Mouse (Mus musculus): ENCODE results near the gene Gm21454. TPM values are rescaled to one million over a fixed set of nuclear protein-coding genes. Genes with fewer than 3 reads are reported as not detected.
"Not testable (repeated sequence)": the region's sequence is repeated elsewhere in the genome, so short reads cannot be mapped to it uniquely, and the experiment has no call there.

Gm21454 gene
- polyA plus RNA-seq (2015; fragmentation: Nextera tagmentation; extraction: Ambion mirVana) = not detected in 2 replicates

- not testable (repeated sequence) for H3K9me3 ChIP-seq (ENCODE audit: control insufficient read depth, low read length); H3K4me3 ChIP-seq (replicated peaks; ENCODE audit: low read length); H3K36me3 ChIP-seq (ENCODE audit: control insufficient read depth, insufficient read depth); H3K27me3 ChIP-seq (replicated peaks; ENCODE audit: control insufficient read depth, insufficient read depth, low read length); H3K4me1 ChIP-seq (replicated peaks; ENCODE audit: control insufficient read depth, insufficient read depth, low read length); H3K4me2 ChIP-seq (ENCODE audit: low read length); H3K27ac ChIP-seq (ENCODE audit: low read length); H3K9ac ChIP-seq (replicated peaks; ENCODE audit: low read depth, low read length); ATAC-seq
Observed at GRCm38 (mm10) chrY:13252091-13252490, at the start of gene Gm21454, which contains the start of gene Gm21440. Gene Gm21454 (plus strand): TSS chrY:13252442. Gene Gm21440 (plus strand): TSS chrY:13252391.

- WGBS = no CpG with 5 or more reads among the region's 3 CpGs
- ATAC-seq; H3K4me3 ChIP-seq (replicated peaks; ENCODE audit: low read length); H3K27me3 ChIP-seq (replicated peaks; ENCODE audit: control insufficient read depth, insufficient read depth, low read length); H3K4me1 ChIP-seq (replicated peaks; ENCODE audit: control insufficient read depth, insufficient read depth, low read length); H3K9me3 ChIP-seq (ENCODE audit: control insufficient read depth, low read length); H3K27ac ChIP-seq (ENCODE audit: low read length); H3K4me2 ChIP-seq (ENCODE audit: low read length); H3K9ac ChIP-seq (replicated peaks; ENCODE audit: low read depth, low read length); H3K36me3 ChIP-seq (ENCODE audit: control insufficient read depth, insufficient read depth): not testable (repeated sequence)
Observed at GRCm38 (mm10) chrY:13223828-13224227, 28.4 kb upstream of the Gm21454 start, which contains the start of gene Gm21828. Gene Gm21828 (minus strand): TSS chrY:13223928.

GRCm38 (mm10) chrY:13348963-13349362 is 96.7 kb downstream of the Gm21454 start, which contains the start of gene Gm21725:
Gene Gm21725 (minus strand): TSS chrY:13349063.
- not testable (repeated sequence) for H3K9me3 ChIP-seq (ENCODE audit: control insufficient read depth, low read length); H3K4me2 ChIP-seq (ENCODE audit: low read length); ATAC-seq; H3K4me1 ChIP-seq (replicated peaks; ENCODE audit: control insufficient read depth, insufficient read depth, low read length); H3K27ac ChIP-seq (ENCODE audit: low read length); H3K4me3 ChIP-seq (replicated peaks; ENCODE audit: low read length); H3K36me3 ChIP-seq (ENCODE audit: control insufficient read depth, insufficient read depth); H3K27me3 ChIP-seq (replicated peaks; ENCODE audit: control insufficient read depth, insufficient read depth, low read length); H3K9ac ChIP-seq (replicated peaks; ENCODE audit: low read depth, low read length)
- WGBS = no CpG with 5 or more reads among the region's 3 CpGs

Other genes with a start within 250 kb of the Gm21454 start
- not detected in 2 replicates for gene Gm20807, start 209.6 kb upstream of the Gm21454 start, polyA plus RNA-seq (2015; fragmentation: Nextera tagmentation; extraction: Ambion mirVana)
- gene Gm21891, start 119.0 kb upstream of the Gm21454 start, polyA plus RNA-seq (2015; fragmentation: Nextera tagmentation; extraction: Ambion mirVana) = not detected in 2 replicates
- not detected in 2 replicates for gene Gm21425, start 90.5 kb upstream of the Gm21454 start, polyA plus RNA-seq (2015; fragmentation: Nextera tagmentation; extraction: Ambion mirVana)
- not detected in 2 replicates for gene Gm21828, start 28.5 kb upstream of the Gm21454 start, polyA plus RNA-seq (2015; fragmentation: Nextera tagmentation; extraction: Ambion mirVana)
- not detected in 2 replicates for gene Gm21440, start 51 bp upstream of the Gm21454 start, polyA plus RNA-seq (2015; fragmentation: Nextera tagmentation; extraction: Ambion mirVana)
- not detected in 2 replicates for gene Gm21725, start 96.6 kb downstream of the Gm21454 start, polyA plus RNA-seq (2015; fragmentation: Nextera tagmentation; extraction: Ambion mirVana)
- not detected in 2 replicates for gene Gm21866, start 213.1 kb downstream of the Gm21454 start, polyA plus RNA-seq (2015; fragmentation: Nextera tagmentation; extraction: Ambion mirVana)
- gene Gm20773, start 241.6 kb downstream of the Gm21454 start, polyA plus RNA-seq (2015; fragmentation: Nextera tagmentation; extraction: Ambion mirVana) = not detected in 2 replicates